Mouse (Mus musculus) liver, adult 2 months (tissue): ENCODE measurements around the gene Plekho1. TPM values are rescaled to one million over a fixed set of nuclear protein-coding genes. Genes with fewer than 3 reads are reported as not detected.
"Not testable (repeated sequence)": the region's sequence is repeated elsewhere in the genome, so short reads cannot be mapped to it uniquely, and the experiment has no call there.

Source experiments
- DNase-seq: peaks from one replicate; pipeline ENCODE4 v3.0.0-alpha.2; 2011; ENCODE audit warnings: low read depth, low spot score; ENCODE audit errors: extremely low read depth
- H3K27ac ChIP-seq: fragments of 200-500 bp; replicated peaks from 2 replicates; pipeline ENCODE4 v1.5.1; 2012; ENCODE audit warnings: low read depth, mild to moderate bottlenecking, control low read depth, inconsistent platforms, low read length; ENCODE audit not compliant: insufficient read depth
- H3K27me3 ChIP-seq: fragments of 200-500 bp; 2 replicates; pipeline ENCODE4 v1.6.1; 2012; ENCODE audit warnings: mild to moderate bottlenecking, moderate library complexity, low read length, inconsistent platforms; ENCODE audit not compliant: control insufficient read depth, insufficient read depth
- H3K36me3 ChIP-seq: fragments of 200-500 bp; 2 replicates; pipeline ENCODE4 v1.6.1; 2012; ENCODE audit warnings: low read length, inconsistent platforms; ENCODE audit not compliant: control insufficient read depth, insufficient read depth
- H3K4me1 ChIP-seq: fragments of 200-500 bp; 2 replicates; pipeline ENCODE4 v1.6.1; 2011; ENCODE audit warnings: low read length; ENCODE audit not compliant: control insufficient read depth, insufficient read depth
- H3K4me3 ChIP-seq: fragments of 200-500 bp; 2 replicates; pipeline ENCODE4 v1.5.1; 2011; ENCODE audit warnings: low read depth, mild to moderate bottlenecking, control low read depth, low read length, moderate library complexity; ENCODE audit not compliant: insufficient read depth
- H3K79me2 ChIP-seq: fragments of 200-500 bp; 2 replicates; pipeline ENCODE4 v1.6.1; 2012; ENCODE audit warnings: inconsistent platforms, mild to moderate bottlenecking, low read length, moderate library complexity; ENCODE audit not compliant: control insufficient read depth, insufficient read depth
- H3K9ac ChIP-seq: fragments of 200-500 bp; 2 replicates; pipeline ENCODE4 v1.6.1; 2012; ENCODE audit warnings: low read depth, mild to moderate bottlenecking, control low read depth, inconsistent platforms, low read length
- CTCF ChIP-seq: fragments of 200-500 bp; IDR thresholded peaks from 2 replicates; pipeline ENCODE4 v1.5.1; 2011; ENCODE audit warnings: low read depth, low read length, control low read depth
- POLR2A ChIP-seq: fragments of 200-500 bp; IDR thresholded peaks from 2 replicates; pipeline ENCODE4 v1.6.1; 2011; ENCODE audit warnings: low read length, control low read depth; ENCODE audit not compliant: insufficient read depth; ENCODE audit errors: extremely low read depth
- WGBS: fragments of 180-500 bp; shearing (Covaris S2); methylation state at CpG from one replicate; pipeline ENCODE4 v1.1.7; 2018; 5-methylcytosine and 5-hydroxymethylcytosine counted together
- polyA plus RNA-seq: library from polyadenylated mRNA; depleted of rRNA; stranded (reverse); fragments of >200 nt; gene quantifications from 2 replicates; pipeline ENCODE4 v1.2.3, GENCODE M21; 2012
- total RNA-seq: library from RNA; depleted of rRNA; stranded (reverse); fragments of >200 nt; gene quantifications from 2 replicates; pipeline ENCODE4 v1.2.3, GENCODE M21; 2014

Plekho1 gene
- total and polyA plus RNA-seq, 2 experiments = 6.8 to 8.0 TPM

GRCm38 (mm10) chr3:95985209-95986000 is 10.4 kb downstream of the Plekho1 start:
- TF ChIP-seq POLR2A (no peak), CTCF (no peak)
- Histone ChIP-seq H3K27me3 (no peaks in the 10 kb centered on the region), H3K79me2 (no peaks in the 10 kb centered on the region), H3K4me3 (no peak overlapping the region; the same call in 1 of the 2 replicates), H3K27ac (peak overlapping the region; percentile 59), H3K36me3 (no peaks in the 10 kb centered on the region; the same call in 1 of the 2 replicates), H3K4me1 (0 out of 2 replicates have a peak, but pooled peaks cover 1% of the 10 kb centered on the region), H3K9ac (peak overlapping the region; percentile 33; the same call in 1 of the 2 replicates)
- DNase-seq = peak; percentile 40
- WGBS = 24% methylated on average over 12 of the region's 12 CpGs

- no peak for DNase-seq
These were observed 13.7 kb downstream of the Plekho1 start for GRCm38 (mm10) chr3:95982129-95982528.

GRCm38 (mm10) chr3:95980276-95980970 is 15.4 kb downstream of the Plekho1 start:
- no peak for TF ChIP-seq CTCF
- TF ChIP-seq POLR2A = no peak
- H3K4me3 ChIP-seq = no peak overlapping the region
- H3K9ac ChIP-seq = no peak overlapping the region
- H3K36me3 ChIP-seq = no peaks in the 10 kb centered on the region
- no peak overlapping the region for H3K27ac ChIP-seq
- no peak for DNase-seq
- no peaks in the 10 kb centered on the region for H3K4me1 ChIP-seq
- H3K27me3 ChIP-seq = no peaks in the 10 kb centered on the region
- no peaks in the 10 kb centered on the region for H3K79me2 ChIP-seq
- 88% methylated on average over 12 of the region's 12 CpGs for WGBS

More at GRCm38 (mm10) chr3:95982129-95982528, 13.7 kb downstream of the Plekho1 start:
- TF ChIP-seq POLR2A (no peak), CTCF (no peak)
- 82% methylated on average over 4 of the region's 4 CpGs for WGBS
- H3K27ac ChIP-seq = no peak overlapping the region
- no peaks in the 10 kb centered on the region for H3K79me2 ChIP-seq
- no peaks in the 10 kb centered on the region for H3K4me1 ChIP-seq
- no peak overlapping the region for H3K9ac ChIP-seq
- H3K27me3 ChIP-seq = no peaks in the 10 kb centered on the region
- H3K4me3 ChIP-seq = no peak overlapping the region
- no peaks in the 10 kb centered on the region for H3K36me3 ChIP-seq

- DNase-seq = no peak
- no peaks in the 10 kb centered on the region for H3K79me2 ChIP-seq
- no peaks in the 10 kb centered on the region for H3K4me1 ChIP-seq
- H3K4me3 ChIP-seq = no peak overlapping the region
- H3K36me3 ChIP-seq = no peaks in the 10 kb centered on the region
- TF ChIP-seq CTCF (no peak), POLR2A (no peak)
- no peak overlapping the region for H3K27ac ChIP-seq
- H3K9ac ChIP-seq = no peak overlapping the region
- 67% methylated on average over 9 of the region's 9 CpGs for WGBS
- H3K27me3 ChIP-seq = 0 out of 2 replicates have a peak, but pooled peaks cover 2% of the 10 kb centered on the region
These were observed 17.5 kb downstream of the Plekho1 start for GRCm38 (mm10) chr3:95978265-95978664.

- not testable (repeated sequence) for H3K4me1 ChIP-seq, H3K27me3 ChIP-seq, H3K36me3 ChIP-seq, H3K79me2 ChIP-seq, DNase-seq, H3K4me3 ChIP-seq, H3K9ac ChIP-seq
- WGBS = 92% methylated on average over 7 of the region's 7 CpGs
- H3K27ac ChIP-seq = 0 out of 2 replicates have a peak overlapping the region, but pooled peaks have one; percentile 19
These were observed 18.2 kb downstream of the Plekho1 start for GRCm38 (mm10) chr3:95977587-95977986.
